Mouse (Mus musculus) ovary, postnatal 10 days (tissue): ENCODE data around the gene Dram1.
A peak's percentile ranks its signal among the peaks of the same experiment; 100 is the strongest.
"Not testable (repeated sequence)": the region's sequence is repeated elsewhere in the genome, so short reads cannot be mapped to it uniquely, and the experiment has no call there.

Experiments
- DNase-seq: peaks from one replicate; pipeline ENCODE4 v3.0.0; 2022; ENCODE audit warnings: low spot score

The Dram1 gene

DNA sequence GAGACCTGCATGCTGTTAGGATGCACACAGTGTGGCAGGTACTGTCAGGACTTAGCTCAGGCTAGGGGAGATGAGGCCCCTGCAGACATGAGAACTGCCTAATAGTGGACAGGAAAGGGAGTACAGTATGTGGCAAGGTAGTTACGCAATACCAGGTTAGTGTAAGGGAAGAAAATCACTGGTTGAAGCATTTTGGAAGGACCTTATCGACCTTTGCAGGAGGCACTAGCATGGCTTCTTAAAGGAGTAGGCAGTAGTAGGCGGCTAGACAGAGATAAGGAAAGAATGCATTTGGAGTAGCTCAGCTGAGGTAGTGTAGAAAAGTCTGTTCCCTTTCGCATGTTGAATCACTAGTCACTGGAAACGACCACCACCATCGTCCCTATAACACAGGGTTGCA, 6.9 kb upstream of the Dram1 start:
- no peak for DNase-seq

DNA sequence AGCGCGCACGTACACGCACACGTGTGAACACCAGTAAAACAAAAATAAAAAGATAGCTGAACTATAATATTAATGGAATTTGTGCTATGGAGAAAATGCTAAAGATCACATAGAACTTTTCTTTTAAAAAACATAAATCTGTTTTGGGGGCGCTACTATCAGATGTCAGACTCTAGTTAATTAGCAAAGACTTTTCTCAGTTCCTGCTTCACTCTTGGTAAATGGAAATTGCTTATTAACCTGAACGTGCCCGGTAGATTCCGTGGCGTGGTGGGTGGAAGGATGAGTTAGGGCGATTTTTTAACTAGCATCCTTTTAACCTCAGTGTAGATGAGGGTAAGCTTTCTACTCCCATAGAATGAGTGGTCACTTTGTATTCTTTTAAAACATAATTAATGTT, 6.4 kb upstream of the Dram1 start:
- DNase-seq, result no peak

DNA sequence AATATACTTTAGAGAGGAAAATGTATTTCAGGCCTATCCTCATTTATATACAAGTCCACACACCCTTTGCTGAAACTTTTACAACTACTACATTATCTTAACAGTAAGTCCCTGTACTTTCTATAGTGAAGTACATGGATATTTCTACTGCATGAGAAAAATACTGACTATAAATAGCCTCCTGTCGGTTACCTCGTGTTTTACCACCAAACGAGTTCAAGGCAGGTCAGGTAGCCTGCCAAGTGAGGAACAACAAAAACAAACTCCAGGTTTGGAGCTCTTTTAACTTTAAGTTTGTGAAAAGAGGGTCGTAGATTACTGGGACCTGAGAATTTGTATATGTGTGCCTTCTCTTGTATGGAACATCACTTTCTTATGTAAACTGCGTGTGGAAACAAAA, 5.2 kb upstream of the Dram1 start:
- no peak for DNase-seq

DNA sequence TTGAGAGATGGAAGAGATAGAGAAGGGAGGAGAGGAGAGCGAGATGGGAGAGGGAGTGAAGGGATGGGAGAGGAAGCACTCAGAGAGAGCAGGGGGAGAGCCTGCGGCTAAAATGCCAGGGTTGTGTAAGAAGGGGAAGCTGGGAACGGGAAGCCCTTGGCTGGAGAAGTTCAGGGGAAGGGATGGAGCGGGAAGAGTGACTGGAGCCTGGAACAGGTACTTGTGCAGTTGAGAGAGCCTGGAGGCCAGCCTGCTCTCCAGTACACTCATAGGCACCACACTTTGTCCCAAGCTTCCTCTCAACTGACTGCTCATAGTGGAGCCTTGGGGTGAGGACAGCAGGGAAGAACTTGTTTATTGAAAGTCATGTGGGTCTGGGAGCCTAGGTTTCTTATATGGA, 4.6 kb upstream of the Dram1 start:
- no peak for DNase-seq

DNA sequence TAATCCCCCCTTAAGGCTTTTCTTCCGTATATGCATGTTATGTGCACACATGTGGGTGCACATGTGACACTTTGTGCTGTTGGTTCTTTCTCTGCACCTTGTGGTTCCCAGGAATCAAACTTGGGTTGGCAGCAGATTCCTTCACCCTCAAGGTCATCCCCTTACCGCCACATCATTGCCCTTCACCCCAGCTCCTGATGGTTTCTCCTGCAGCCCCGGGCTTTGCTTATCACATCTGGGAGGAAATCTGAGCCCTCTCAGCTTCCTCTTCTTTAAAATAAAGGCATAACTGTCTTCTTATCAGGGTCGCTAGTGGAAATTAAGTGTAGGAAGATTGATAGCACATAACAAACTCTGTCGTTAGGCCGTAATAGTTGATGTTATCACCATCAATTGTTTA, 3.1 kb upstream of the Dram1 start:
- no peak for DNase-seq

DNA sequence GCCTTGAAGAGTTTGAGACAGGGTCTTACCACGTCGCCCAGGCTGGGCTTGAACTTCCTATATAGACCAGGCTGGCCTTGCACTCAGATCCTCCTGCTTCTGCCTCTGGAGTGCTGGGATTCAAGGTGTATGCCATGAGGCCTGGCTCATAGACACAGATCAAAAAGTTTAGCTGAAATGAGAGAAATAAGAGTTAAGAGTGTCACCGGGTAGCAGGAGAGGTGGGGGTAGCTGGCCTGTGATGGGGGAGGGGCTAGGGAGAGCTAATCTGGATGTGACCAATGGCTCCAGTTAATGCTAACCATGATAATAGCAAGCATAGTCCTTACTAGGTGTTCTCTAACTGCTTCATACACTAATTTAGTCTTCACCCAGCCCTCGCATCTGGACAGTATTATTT, 2.4 kb upstream of the Dram1 start:
- no peak for DNase-seq

DNA sequence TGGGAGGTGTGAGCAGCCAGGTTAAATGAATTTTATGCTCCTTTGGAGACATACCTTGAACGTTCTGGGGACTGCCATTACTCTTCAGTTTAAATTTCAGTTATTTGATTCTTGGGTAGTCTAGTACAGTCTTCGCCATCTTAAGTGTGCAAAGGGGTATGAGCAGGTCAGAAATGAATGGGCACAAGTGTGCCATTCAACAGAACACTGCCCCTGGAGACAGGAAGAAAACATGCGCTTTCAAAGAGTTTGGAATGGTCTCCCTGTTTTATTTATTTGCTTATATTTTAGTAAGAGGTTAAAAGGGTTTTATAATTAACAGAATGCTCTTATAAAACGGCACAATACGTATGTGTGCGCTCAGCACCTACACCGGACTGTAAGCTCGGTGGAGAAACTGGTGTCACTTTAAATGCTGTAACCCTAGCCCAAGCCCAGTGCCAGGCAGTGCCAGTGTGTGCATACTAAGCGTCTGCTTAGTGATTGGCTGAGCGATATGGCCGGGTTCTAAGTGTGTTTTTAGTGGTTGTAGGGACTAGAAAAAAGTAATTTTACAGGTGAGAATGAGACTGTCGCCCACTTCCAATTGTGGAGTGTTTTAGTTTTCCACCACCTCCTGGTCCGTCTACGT, 1.7 kb upstream of the Dram1 start:
- DNase-seq, result no peak

DNA sequence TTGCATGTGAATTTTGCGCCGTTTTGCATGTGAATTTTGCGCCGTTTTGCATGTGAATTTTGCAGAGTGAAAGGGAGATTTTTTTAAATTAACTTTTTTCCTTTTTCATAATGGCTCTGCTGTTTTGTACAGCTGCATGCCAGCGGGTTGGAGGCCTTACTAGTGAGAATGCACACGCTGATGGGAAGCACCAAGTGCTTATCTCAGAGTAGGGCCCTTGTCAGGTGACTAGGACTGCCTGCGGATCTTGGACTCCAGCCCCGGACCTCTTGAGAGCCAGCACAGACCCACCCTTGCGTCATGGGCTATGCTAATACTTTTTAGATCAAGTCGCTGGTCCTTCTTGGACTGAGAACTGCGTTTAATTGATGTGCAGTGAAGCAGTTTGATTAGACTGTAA, 1.1 kb upstream of the Dram1 start:
- DNase-seq, result no peak

DNA sequence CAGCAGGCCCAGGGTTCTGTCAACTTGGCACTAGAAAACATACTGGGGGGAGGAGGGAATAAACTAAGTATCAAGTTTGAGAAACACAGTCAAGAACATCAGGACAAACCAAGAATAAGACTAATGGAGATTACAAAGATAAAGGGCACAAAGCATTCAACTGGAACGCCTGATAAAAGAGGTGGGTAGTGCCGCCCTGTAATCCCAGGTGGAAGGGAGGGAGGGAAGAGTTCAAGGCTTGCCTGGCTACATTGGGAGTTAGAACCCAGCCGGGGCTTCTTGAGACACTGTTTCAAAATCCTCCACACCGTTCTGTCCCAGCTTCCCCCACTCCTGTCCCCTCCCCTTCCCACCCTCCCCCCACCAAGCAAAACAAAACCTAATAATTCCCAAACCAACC, 1.2 kb downstream of the Dram1 start:
- DNase-seq, result no peak

DNA sequence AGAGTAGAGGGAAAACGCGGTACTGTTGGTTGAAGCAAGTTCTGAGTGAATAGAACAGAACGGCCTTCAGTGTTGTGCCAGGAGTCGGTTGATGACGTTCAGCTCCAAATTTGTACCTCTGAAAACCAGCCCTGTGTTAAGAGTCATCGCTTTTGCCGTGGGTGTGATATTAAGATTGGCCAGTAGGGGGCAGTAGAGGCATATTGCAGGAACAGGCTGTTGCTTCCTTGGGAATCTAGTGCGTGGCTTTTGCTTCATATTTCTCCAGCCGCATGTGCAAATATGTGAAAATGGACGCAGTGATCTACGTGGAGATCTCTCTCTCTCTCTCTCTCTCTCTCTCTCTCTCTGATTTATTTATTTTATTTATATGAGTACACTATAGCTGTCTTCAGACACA, 2.1 kb downstream of the Dram1 start:
- DNase-seq, result peak; percentile 84

DNA sequence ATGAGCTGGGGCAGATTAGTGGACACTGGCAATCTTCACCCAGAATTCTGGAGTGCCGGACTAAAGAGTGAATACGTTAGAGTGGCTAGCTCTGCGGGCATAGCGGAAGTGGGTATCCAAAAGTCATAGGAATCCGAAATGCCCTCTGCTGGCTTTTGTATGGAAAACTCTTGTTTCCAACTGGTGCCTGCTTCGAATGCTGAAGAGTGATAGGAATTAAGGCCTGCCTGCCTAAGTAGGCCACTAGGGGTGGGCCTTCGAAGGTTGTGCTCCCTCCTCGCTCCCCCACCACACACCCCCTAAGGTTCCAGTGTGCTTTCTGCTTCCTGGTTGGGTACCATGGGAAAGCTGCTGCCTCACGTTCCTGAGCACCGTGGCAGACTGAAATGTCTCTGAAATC, 3.9 kb downstream of the Dram1 start:
- DNase-seq, result no peak

DNA sequence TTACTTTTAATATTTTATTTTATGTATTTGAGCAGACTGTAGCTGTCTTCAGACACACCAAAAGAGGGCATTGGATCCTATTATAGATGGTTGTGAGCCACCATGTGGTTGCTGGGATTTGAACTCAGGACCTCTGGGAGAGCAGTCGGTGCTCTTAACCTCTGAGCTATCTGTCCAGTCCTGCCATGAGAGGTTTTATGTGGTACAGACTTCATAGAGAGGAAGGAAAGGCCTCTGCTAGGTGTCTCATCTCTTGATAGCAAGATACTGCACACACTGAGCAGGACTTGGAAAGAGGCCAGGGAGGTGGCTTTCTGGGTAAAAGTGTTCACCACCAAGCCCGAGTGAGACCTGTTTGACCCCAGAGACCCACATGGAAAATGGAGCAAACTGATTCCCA, 5.9 kb downstream of the Dram1 start:
- DNase-seq, result not testable (repeated sequence)

DNA sequence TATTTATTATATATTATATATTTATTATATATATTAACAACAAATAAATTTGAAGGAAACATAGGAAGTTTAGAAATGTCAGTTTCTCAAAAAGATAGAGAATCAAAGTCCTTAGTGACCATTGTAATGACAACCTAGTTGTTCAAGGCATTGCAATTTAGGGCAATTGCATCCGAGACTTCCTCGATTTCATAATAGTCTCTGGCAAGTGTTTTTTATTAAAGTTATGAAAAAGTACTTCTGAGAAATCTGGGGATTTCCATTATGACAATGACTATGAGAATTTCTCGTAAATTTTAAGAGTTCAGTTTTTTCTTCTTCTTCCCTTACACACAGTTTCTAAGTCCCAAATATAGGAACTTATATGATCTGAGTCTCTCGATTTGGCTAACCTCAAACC, 6.4 kb downstream of the Dram1 start:
- no peak for DNase-seq

DNA sequence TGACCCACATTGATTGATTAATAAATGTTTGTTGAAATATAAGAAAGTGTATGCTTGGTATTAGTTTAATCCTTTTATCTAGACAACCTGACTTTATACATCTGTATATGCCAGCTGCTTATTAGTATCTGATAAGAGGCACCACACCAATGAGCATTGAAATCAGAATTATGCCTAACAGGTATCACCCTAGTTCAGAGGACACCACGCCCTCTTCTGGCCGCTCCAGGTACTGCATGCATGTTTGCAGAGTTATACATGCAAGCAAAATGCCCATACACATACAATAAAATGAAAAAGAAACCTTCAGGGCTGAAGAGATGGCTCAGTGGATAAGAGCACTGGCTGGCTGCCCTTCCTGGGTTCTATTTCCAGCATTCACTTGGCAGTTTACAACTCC, 7.1 kb downstream of the Dram1 start:
- no peak for DNase-seq

DNA sequence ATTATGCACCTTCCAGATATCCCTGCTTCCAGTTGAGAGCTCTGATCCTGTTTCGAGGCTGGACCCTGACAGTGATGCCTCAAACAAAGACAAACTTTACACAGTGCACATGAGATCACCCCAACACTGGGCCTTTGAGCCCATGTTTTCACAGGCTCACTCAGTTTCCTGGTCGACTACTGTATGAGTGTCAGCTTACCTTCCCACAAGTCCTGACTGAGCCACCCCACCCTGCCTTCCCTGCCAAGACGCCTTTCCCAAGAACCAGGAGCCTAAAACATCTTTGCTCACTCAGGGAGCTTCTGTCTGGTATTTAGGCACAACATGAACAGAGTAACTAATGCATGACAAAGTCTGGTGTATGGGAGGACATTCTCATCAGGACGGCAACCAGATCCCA, 9.6 kb downstream of the Dram1 start:
- DNase-seq, result no peak

DNA sequence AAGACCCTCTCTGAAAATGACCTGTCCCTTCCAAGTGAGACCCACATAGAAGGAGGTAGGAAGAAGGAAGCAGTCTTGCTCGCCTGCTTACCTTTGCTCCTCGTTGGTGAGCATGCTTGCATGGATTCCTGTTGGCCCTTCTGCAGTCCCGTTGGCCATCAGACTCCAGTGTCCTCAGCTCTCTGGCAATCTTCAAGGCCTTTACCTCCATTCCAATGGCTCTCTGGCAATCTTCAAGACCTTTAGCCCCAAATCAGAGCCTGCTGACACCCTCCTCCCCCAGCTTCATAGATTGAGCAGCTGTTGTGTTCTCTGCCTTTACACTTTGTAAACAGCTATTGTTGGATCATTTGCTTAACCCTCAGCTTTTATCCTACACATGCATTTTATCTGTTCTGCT, 14.7 kb downstream of the Dram1 start:
- no peak for DNase-seq

DNA sequence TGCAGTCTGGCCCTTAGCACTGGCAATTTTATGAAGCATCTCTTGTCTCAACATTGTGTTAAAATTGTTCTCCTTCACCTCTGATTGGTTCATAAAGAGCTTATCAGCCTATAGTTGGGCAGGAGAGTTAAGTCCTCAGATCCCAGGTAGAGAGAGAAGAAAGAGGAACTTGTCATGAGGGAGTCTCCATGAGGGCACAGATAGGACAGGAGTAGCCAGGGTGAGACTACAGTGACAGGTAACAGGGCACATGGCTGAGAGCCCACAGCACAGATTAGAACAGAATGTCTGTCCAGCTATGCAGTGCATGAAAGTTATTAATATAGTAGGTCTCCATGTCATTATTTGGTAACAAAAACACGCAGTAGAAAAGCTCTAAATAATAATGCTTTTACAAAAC, 16.7 kb downstream of the Dram1 start:
- DNase-seq, result no peak

DNA sequence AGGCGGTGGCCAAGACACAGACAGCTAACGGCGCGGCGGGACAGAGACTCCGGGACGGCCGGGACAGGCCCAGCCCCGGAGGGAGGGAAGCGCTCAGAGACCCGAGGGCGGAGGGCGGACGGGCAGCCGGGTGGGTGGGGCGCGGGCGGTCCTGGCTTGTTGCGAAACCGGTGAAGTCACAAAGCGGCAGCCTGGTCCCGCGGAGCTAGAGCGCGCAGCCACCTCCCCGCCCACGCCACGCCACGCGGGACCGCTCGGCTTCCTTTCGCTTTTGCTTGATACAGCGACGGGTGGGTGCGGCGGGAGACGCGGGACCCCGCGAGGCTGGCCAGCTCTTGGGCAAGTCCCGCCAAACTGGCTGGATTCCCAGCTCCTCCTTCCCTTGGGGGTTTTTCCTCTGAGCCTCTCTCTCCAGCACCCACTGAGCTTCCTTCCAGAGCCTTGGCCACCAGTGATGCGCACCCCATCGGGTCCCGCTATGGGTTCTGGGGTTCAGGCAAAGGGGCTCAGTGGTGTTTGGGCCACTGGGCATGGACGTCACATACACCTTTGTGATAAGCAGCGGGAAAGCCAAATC, 21.8 kb downstream of the Dram1 start:
- DNase-seq, result peak; percentile 35

DNA sequence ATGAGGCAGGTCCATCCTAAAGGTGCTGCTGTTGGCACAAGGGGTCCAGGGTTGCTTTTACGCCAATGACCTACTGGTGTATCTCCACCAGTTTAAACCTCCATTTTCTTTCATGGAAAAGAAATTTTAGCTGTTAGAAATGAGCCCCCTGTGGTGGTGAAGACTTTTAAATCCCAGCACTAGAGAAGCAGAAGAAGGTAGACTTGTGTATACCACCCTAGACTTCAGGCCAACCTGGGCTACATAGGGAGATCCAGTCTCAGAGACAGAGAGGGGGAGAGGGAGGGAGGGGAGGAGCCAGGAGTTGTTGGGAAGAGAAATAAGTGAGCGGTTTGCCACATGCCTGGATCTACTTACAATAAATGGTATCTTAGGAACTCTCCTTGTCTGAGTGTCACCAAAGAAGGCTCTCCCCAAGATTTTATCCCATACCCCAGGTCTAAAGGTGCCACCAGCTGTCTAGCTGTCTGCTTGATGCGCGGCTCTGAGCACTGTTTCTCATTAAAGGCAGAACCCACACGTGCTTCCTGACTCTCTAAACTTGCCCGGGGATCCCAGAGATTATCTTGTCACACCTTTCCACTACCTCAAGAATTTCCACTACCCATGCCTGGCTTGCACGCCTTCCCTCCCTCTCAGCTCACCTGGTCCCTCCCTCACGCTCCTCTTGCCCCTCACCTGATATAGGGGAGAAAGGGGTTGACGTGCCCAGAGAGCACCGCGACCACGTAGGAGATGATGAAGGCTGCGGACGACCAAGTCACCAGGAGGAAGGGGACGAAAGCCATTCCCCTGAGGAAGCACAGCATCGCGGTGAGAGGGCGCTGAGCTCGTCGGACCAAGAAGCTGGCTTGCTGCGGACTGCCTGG, 22.5 kb downstream of the Dram1 start:
- no peak for DNase-seq

DNA sequence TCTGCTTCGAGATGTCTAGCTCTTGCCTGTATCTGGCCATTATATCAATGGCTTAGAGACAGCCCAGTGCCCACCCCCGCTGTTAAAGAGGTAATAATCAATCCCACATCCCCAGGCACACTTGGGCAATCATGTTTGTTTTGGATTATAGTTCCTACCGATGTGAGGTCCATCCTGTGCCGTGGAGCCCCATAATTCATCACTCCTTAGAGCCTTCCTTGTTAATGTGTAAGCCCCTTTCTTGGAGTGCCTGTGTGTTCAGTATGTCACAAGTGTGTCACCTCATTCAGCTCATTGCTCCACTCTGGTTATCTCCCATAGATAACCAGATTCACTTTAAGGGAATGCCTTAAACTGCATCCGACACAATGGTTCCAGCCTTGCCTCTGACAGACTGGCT, 24.3 kb downstream of the Dram1 start:
- no peak for DNase-seq

DNA sequence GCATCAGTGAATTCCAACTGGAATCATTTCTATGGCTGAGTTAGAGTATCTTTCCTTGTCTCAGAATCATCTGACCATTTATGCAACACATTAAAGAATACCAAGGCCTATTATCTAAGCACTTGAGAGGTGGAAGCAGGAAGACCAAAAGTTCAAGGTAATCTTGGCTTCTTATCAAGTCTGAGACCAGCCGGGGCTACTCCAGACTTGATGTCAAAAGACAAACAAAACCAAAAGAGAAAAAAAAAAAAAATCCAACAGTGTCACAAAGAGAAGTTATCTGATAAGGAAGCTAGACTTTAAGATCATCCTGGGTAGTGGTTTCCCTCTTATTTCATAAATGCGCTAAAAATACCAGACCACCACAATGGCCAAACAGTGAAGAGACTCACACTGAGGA, 26.3 kb downstream of the Dram1 start:
- no peak for DNase-seq

DNA sequence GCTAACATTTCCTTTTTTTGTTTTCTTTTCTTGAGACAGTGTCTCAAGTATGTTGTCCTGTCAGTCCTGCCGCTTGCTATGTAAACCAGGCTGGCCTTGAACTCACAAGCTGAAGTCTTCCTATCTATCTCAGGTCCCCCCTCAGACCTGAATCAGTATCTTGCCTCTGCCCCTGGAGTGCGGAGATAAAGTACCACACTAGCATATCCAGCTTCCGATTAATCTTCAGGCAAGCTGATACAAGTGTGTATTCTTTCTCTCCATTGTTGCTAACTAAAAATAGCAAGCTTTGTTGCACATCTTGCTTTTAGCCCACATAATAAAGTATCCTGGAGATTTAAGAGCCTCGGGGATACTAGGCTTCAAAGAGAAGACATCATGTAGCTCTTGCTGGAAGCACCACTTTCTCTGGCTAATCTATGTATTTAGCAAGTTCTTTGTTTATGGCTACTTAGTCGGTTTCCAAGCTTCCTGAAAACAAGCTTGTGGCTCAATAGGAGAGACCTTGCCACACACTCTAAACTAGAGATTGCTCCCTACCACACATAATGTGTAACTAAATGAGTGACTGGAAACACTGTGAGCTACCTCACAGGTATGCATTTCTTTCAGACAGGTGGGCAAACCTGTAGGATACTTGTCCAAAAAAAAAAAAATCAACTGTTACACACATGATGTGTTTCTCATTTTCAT, 27.3 kb downstream of the Dram1 start:
- no peak for DNase-seq

DNA sequence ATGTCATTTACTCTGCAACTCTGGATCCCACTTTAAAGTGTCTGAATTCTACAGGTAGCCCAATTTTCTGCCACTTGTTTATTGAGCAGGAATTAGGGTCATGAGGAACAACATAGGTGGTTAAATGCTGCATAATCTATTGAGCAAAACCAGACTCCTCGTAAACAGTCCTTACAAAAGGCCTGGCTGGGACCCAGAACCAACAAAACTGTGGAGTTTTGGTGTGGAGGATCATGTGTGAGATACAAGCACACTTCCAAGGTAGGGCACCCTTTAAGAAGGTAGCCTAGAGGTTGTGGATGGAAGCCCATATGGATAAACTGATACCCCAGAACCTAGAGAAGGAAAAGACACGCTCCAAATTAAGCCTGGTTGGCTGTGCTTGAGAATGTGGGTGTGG, 28.2 kb downstream of the Dram1 start:
- DNase-seq, result no peak
